Mouse (Mus musculus) liver, adult 2 months (tissue): ENCODE measurements at regions not wholly inside any gene's neighbourhood (a gene's known extent, or its start where the extent isn't known, plus 50 kb on each side); places are given as distances from the start of the nearest gene placed in this dataset.
A peak's percentile ranks its signal among the peaks of the same experiment; 100 is the strongest.

Experiments
- DNase-seq: peaks from one replicate; pipeline ENCODE4 v3.0.0-alpha.2; 2011; ENCODE audit warnings: low read depth, low spot score; ENCODE audit errors: extremely low read depth
- H3K27ac ChIP-seq: fragments of 200-500 bp; replicated peaks from 2 replicates; pipeline ENCODE4 v1.5.1; 2012; ENCODE audit warnings: low read depth, mild to moderate bottlenecking, control low read depth, inconsistent platforms, low read length; ENCODE audit not compliant: insufficient read depth
- H3K27me3 ChIP-seq: fragments of 200-500 bp; 2 replicates; pipeline ENCODE4 v1.6.1; 2012; ENCODE audit warnings: mild to moderate bottlenecking, moderate library complexity, low read length, inconsistent platforms; ENCODE audit not compliant: control insufficient read depth, insufficient read depth
- H3K36me3 ChIP-seq: fragments of 200-500 bp; 2 replicates; pipeline ENCODE4 v1.6.1; 2012; ENCODE audit warnings: low read length, inconsistent platforms; ENCODE audit not compliant: control insufficient read depth, insufficient read depth
- H3K4me1 ChIP-seq: fragments of 200-500 bp; 2 replicates; pipeline ENCODE4 v1.6.1; 2011; ENCODE audit warnings: low read length; ENCODE audit not compliant: control insufficient read depth, insufficient read depth
- H3K4me3 ChIP-seq: fragments of 200-500 bp; 2 replicates; pipeline ENCODE4 v1.5.1; 2011; ENCODE audit warnings: low read depth, mild to moderate bottlenecking, control low read depth, low read length, moderate library complexity; ENCODE audit not compliant: insufficient read depth
- H3K79me2 ChIP-seq: fragments of 200-500 bp; 2 replicates; pipeline ENCODE4 v1.6.1; 2012; ENCODE audit warnings: inconsistent platforms, mild to moderate bottlenecking, low read length, moderate library complexity; ENCODE audit not compliant: control insufficient read depth, insufficient read depth
- H3K9ac ChIP-seq: fragments of 200-500 bp; 2 replicates; pipeline ENCODE4 v1.6.1; 2012; ENCODE audit warnings: low read depth, mild to moderate bottlenecking, control low read depth, inconsistent platforms, low read length
- CTCF ChIP-seq: fragments of 200-500 bp; IDR thresholded peaks from 2 replicates; pipeline ENCODE4 v1.5.1; 2011; ENCODE audit warnings: low read depth, low read length, control low read depth
- POLR2A ChIP-seq: fragments of 200-500 bp; IDR thresholded peaks from 2 replicates; pipeline ENCODE4 v1.6.1; 2011; ENCODE audit warnings: low read length, control low read depth; ENCODE audit not compliant: insufficient read depth; ENCODE audit errors: extremely low read depth
- WGBS: fragments of 180-500 bp; shearing (Covaris S2); methylation state at CpG from one replicate; pipeline ENCODE4 v1.1.7; 2018; 5-methylcytosine and 5-hydroxymethylcytosine counted together

- no peak for DNase-seq
- TF ChIP-seq CTCF (no peak), POLR2A (no peak)
- 37% methylated on average over 1 of the region's 1 CpGs for WGBS
- no peaks in the 10 kb centered on the region for H3K27me3 ChIP-seq
- no peak overlapping the region for H3K9ac ChIP-seq
- H3K36me3 ChIP-seq = no peaks in the 10 kb centered on the region
- no peaks in the 10 kb centered on the region for H3K79me2 ChIP-seq
- no peak overlapping the region for H3K27ac ChIP-seq
- no peak overlapping the region for H3K4me3 ChIP-seq
- no peaks in the 10 kb centered on the region for H3K4me1 ChIP-seq
Measured at GRCm38 (mm10) chr12:58423581-58423980, 154.5 kb upstream of the Clec14a start.

- TF ChIP-seq CTCF = no peak
- TF ChIP-seq POLR2A = no peak
- Histone ChIP-seq H3K36me3 (no peaks in the 10 kb centered on the region), H3K79me2 (no peaks in the 10 kb centered on the region), H3K4me1 (no peaks in the 10 kb centered on the region), H3K9ac (no peak overlapping the region), H3K4me3 (no peak overlapping the region), H3K27ac (no peak overlapping the region), H3K27me3 (no peaks in the 10 kb centered on the region)
- WGBS = 49% methylated on average over 3 of the region's 3 CpGs
- no peak for DNase-seq
Measured at GRCm38 (mm10) chr12:58401904-58402303, 132.8 kb upstream of the Clec14a start.

- Histone ChIP-seq H3K4me3 (no peak overlapping the region), H3K79me2 (no peaks in the 10 kb centered on the region), H3K27ac (no peak overlapping the region), H3K4me1 (no peaks in the 10 kb centered on the region), H3K27me3 (no peaks in the 10 kb centered on the region), H3K36me3 (no peaks in the 10 kb centered on the region), H3K9ac (no peak overlapping the region)
- 70% methylated on average over 4 of the region's 4 CpGs for WGBS
- no peak for TF ChIP-seq CTCF
- TF ChIP-seq POLR2A = no peak
- no peak for DNase-seq
Measured at GRCm38 (mm10) chr12:58360258-58360657, 91.2 kb upstream of the Clec14a start.

- TF ChIP-seq POLR2A (no peak), CTCF (no peak)
- no peak for DNase-seq
Measured at GRCm38 (mm10) chr12:58334163-58334562, 65.1 kb upstream of the Clec14a start.

GRCm38 (mm10) chr12:58329913-58330312, 60.8 kb upstream of the Clec14a start:
- no peaks in the 10 kb centered on the region for H3K4me1 ChIP-seq

More at GRCm38 (mm10) chr12:58334163-58334562, 65.1 kb upstream of the Clec14a start:
- Histone ChIP-seq H3K79me2 (no peaks in the 10 kb centered on the region), H3K9ac (no peak overlapping the region), H3K36me3 (no peaks in the 10 kb centered on the region), H3K4me3 (no peak overlapping the region), H3K27ac (no peak overlapping the region), H3K4me1 (no peaks in the 10 kb centered on the region), H3K27me3 (no peaks in the 10 kb centered on the region)

GRCm38 (mm10) chr12:58323953-58324352, 54.9 kb upstream of the Clec14a start:
- TF ChIP-seq POLR2A (no peak), CTCF (no peak)
- H3K4me1 ChIP-seq = no peaks in the 10 kb centered on the region
- DNase-seq = peak; percentile 33
- no peaks in the 10 kb centered on the region for H3K79me2 ChIP-seq
- no peak overlapping the region for H3K9ac ChIP-seq
- H3K27me3 ChIP-seq = no peaks in the 10 kb centered on the region
- no peaks in the 10 kb centered on the region for H3K36me3 ChIP-seq
- H3K4me3 ChIP-seq = no peak overlapping the region
- H3K27ac ChIP-seq = no peak overlapping the region
- 50% methylated on average over 3 of the region's 3 CpGs for WGBS

More at GRCm38 (mm10) chr12:58329913-58330312, 60.8 kb upstream of the Clec14a start:
- Histone ChIP-seq H3K36me3 (no peaks in the 10 kb centered on the region), H3K27ac (no peak overlapping the region), H3K27me3 (no peaks in the 10 kb centered on the region), H3K79me2 (no peaks in the 10 kb centered on the region), H3K4me3 (no peak overlapping the region), H3K9ac (no peak overlapping the region)
- no peak for TF ChIP-seq POLR2A
- no peak for TF ChIP-seq CTCF
- DNase-seq = no peak
- WGBS = 93% methylated on average over 2 of the region's 2 CpGs
